Mouse (Mus musculus) embryonic facial prominence, embryonic 14.5 days (tissue): ENCODE measurements around the gene H2afx. TPM values are rescaled to one million over a fixed set of nuclear protein-coding genes. Genes with fewer than 3 reads are reported as not detected.
"Not testable (repeated sequence)": the region's sequence is repeated elsewhere in the genome, so short reads cannot be mapped to it uniquely, and the experiment has no call there.

Source experiments
- ATAC-seq: fragments of 200-750 bp; cut with Nextera tagmentation; 2 replicates; pipeline ENCODE4 v1.8.0; 2017; ENCODE audit warnings: low read depth, moderate number of reproducible peaks, moderate TSS enrichment
- DNase-seq: peaks from one replicate; pipeline ENCODE4 v3.0.0-alpha.2; 2015; ENCODE audit warnings: low spot score
- H3K27ac ChIP-seq: fragments of 300-500 bp; sonication (generic); replicated peaks from 2 replicates; pipeline ENCODE4 v1.5.1; 2014; ENCODE audit warnings: low read depth, mild to moderate bottlenecking, low read length, moderate library complexity
- H3K27me3 ChIP-seq: fragments of 300-500 bp; sonication (generic); replicated peaks from 2 replicates; pipeline ENCODE4 v1.6.1; 2014; ENCODE audit warnings: low read length; ENCODE audit not compliant: control insufficient read depth, insufficient read depth
- H3K36me3 ChIP-seq: fragments of 300-500 bp; sonication (generic); 2 replicates; pipeline ENCODE4 v1.6.1; 2014; ENCODE audit warnings: low read length, mixed read lengths; ENCODE audit not compliant: control insufficient read depth, insufficient read depth
- H3K4me1 ChIP-seq: fragments of 300-500 bp; sonication (generic); 2 replicates; pipeline ENCODE4 v1.6.1; 2014; ENCODE audit warnings: antibody characterized with exemption, low read length; ENCODE audit not compliant: control insufficient read depth, insufficient read depth
- H3K4me2 ChIP-seq: fragments of 300-500 bp; sonication (generic); 2 replicates; pipeline ENCODE4 v1.6.1; 2014; ENCODE audit warnings: low read depth, mild to moderate bottlenecking, low read length, moderate library complexity, mixed read lengths
- H3K4me3 ChIP-seq: fragments of 300-500 bp; sonication (generic); 2 replicates; pipeline ENCODE4 v1.5.1; 2014; ENCODE audit warnings: low read depth, mild to moderate bottlenecking, low read length
- H3K9ac ChIP-seq: fragments of 300-500 bp; sonication (generic); 2 replicates; pipeline ENCODE4 v1.6.1; 2014; ENCODE audit warnings: low read depth, mild to moderate bottlenecking, low read length, moderate library complexity, mixed read lengths
- H3K9me3 ChIP-seq: fragments of 300-500 bp; sonication (generic); 2 replicates; pipeline ENCODE4 v1.6.1; 2016; ENCODE audit warnings: low read length; ENCODE audit not compliant: control insufficient read depth
- WGBS: fragments of 180-500 bp; shearing (Covaris S2); extraction: QIAGEN DNeasy Blood & Tissue Kit; methylation state at CpG from one replicate; pipeline ENCODE4 v1.1.7; 2014; 5-methylcytosine and 5-hydroxymethylcytosine counted together
- polyA plus RNA-seq: library from polyadenylated mRNA; unstranded; fragments of >200 nt; fragmentation: Nextera tagmentation; extraction: Ambion mirVana; gene quantifications from 2 replicates; pipeline ENCODE4 v1.2.1, GENCODE M21; 2014

H2afx gene
- polyA plus RNA-seq, 1 experiment from 2014 or later: 202 TPM

DNA sequence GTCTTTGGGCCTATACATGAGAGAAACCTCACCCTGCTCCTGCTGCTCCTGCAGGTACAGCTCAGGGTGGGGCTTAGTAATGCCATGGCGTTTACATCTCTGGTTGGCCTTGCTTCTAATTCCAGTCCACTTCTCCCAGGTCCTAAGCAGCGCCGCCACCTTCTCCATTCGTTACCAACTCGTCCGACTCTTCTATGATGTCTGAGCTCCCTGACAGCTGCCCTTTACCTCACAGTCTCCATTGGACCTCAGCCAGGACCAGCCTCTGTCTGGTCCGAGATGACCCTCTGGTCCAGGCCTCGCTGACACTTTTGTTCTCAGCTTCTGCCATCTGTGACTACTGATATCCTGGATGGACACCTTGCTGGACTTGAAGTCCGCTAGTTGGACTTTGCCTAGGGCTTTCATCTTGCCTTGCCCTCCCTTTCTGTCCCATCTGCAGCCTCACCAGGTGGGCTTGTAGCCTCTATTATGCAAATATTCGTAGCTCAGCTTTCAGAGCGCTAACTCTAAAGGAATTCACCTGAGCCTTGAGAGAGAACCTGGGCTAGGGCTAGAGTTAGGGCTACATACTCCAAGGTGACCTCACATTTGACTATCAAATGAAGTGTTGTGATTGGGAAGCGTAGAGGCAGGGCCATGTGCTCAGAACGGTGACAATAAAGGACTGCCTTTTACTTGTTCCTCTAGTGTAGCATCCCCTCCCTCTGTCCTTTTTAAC is 1.4 kb upstream of the H2afx start:
- H3K27me3 ChIP-seq: no peaks in the 10 kb centered on the region
- ATAC-seq (no peak), DNase-seq (no peak)
- no peak overlapping the region for H3K4me3 ChIP-seq
- no peak overlapping the region for H3K27ac ChIP-seq
- no peaks in the 10 kb centered on the region for H3K9me3 ChIP-seq
- 95% methylated on average over 13 of the region's 13 CpGs for WGBS
- H3K9ac ChIP-seq: no peak overlapping the region
- H3K4me2 ChIP-seq: no peak overlapping the region
- H3K36me3 ChIP-seq: peaks cover 72% of the 10 kb centered on the region
- H3K4me1 ChIP-seq: peaks cover 13% of the 10 kb centered on the region

DNA sequence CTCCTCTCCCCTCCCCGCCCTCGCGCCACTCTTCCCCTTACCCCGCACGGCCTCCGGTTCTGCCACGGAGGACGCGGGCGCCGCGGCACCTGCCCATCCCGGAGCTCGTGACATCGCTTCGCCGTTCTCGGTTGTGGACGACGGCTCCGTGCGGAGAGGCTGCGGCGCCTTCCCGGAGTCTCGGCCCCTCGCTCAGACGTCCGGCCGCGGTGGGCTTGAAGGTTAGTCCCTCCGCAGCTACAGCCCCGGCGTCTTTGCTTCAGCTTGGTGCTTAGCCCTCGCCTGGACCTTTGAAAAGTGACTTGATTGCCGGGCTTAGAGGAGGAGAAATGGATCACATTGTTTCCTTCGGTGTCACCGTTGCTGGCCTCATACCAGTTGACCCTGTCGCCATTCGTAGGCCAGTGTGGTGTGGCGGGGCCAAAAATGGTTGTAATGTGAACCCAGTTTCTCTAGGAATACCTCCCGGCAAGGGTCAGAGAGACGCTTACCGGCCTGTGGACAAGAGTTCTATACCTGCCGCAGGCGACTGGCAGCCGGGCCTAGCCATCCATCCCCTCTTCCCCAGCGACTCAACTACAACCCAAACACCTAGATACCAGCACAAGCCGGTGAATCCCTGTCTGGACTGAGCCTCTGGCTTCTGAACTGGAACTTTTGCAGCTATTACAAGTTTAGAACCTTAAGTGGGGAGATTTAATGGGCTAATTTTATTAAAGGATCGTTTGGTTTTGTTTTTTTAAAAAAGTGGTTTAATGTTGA is 1.0 kb downstream of the H2afx start:
- H3K27ac ChIP-seq: peak overlapping the region; percentile 94
- H3K4me1 ChIP-seq: peaks cover 12% of the 10 kb centered on the region
- H3K4me3 ChIP-seq: peak overlapping the region; percentile 90
- ATAC-seq: no peak; the same call in 1 of the 2 replicates
- no peaks in the 10 kb centered on the region for H3K9me3 ChIP-seq
- DNase-seq: peak; percentile 22
- peaks cover 63% of the 10 kb centered on the region for H3K36me3 ChIP-seq
- under 1% methylated on average over 38 of the region's 50 CpGs for WGBS
- H3K4me2 ChIP-seq: peak overlapping the region; percentile 85
- H3K27me3 ChIP-seq: no peaks in the 10 kb centered on the region
- H3K9ac ChIP-seq: peak overlapping the region; percentile 96

DNA sequence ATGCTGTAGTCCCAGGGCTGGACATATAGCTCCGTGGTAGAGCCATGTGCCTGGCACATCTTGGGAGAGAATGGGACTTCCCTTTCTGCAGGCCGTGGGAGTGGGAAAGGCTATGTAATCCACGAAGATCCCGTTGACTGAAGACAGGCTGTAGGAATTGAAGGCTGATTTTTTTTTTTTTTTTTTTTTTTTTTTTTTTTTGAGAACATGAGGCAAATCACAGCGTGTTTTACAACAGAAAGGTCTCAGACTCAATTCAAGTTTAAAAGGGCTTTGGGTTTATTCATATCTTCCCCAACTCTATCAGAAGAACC is 1.6 kb downstream of the H2afx start:
- Histone ChIP-seq H3K9ac (peak overlapping the region; percentile 96), H3K4me2 (peak overlapping the region; percentile 85), H3K9me3 (no peaks in the 10 kb centered on the region), H3K4me3 (peak overlapping the region; percentile 90), H3K27me3 (no peaks in the 10 kb centered on the region), H3K36me3 (peaks cover 61% of the 10 kb centered on the region), H3K27ac (peak overlapping the region; percentile 94), H3K4me1 (peaks cover 12% of the 10 kb centered on the region)
- WGBS: under 1% methylated on average over 5 of the region's 5 CpGs
- no peak for ATAC-seq
- no peak for DNase-seq

DNA sequence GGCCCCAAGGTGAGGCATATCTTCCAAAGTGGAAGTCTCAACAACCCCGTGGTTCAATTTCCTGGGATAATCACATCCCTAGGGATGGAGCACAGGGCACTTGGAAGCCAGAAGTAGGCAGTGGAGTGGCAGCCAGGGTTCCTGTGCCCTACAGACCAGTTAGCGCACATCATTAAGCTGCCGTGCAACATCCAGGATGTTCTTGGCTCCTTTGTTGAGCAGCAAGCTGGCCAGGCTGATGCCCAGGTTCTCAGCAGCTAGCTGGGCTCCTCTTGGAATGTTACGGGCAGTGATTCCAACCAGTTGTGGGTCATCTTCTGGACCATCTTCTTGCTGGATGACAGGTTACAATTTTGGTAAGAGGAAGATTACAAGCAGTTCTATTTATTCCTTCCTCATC is 2.0 kb downstream of the H2afx start:
- not testable (repeated sequence) for DNase-seq, H3K27ac ChIP-seq, H3K27me3 ChIP-seq, ATAC-seq, H3K9me3 ChIP-seq
- 29% methylated on average over 4 of the region's 4 CpGs for WGBS
- Histone ChIP-seq H3K4me3 (peak overlapping the region; percentile 90), H3K4me2 (peak overlapping the region; percentile 85), H3K36me3 (peaks cover 61% of the 10 kb centered on the region), H3K4me1 (peaks cover 12% of the 10 kb centered on the region), H3K9ac (peak overlapping the region; percentile 54)

DNA sequence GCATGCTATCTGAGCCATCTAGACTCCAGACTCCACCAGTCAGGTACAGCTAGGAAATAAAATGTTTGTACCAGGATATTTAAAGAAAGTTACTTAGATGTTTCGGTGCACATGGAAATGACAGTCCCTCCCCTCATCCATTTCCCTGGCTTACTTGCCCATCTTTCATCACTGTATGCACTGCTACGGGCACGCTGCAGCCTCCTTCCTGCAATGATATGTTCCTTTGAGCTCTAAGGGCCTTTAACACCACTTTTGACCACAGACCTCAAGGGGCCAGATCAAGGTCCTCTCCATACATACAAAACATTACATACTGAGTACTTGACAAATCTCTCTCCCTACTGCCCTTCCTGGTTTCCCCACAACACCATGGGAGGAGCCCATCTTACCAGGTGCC is 2.5 kb downstream of the H2afx start:
- Histone ChIP-seq H3K27ac (no peak overlapping the region), H3K4me3 (peak overlapping the region; percentile 90), H3K36me3 (peaks cover 61% of the 10 kb centered on the region), H3K9me3 (no peaks in the 10 kb centered on the region), H3K4me1 (peaks cover 12% of the 10 kb centered on the region), H3K4me2 (peak overlapping the region; percentile 85), H3K27me3 (no peaks in the 10 kb centered on the region), H3K9ac (peak overlapping the region; percentile 54)
- DNase-seq: no peak
- 61% methylated on average over 3 of the region's 3 CpGs for WGBS
- ATAC-seq: no peak

DNA sequence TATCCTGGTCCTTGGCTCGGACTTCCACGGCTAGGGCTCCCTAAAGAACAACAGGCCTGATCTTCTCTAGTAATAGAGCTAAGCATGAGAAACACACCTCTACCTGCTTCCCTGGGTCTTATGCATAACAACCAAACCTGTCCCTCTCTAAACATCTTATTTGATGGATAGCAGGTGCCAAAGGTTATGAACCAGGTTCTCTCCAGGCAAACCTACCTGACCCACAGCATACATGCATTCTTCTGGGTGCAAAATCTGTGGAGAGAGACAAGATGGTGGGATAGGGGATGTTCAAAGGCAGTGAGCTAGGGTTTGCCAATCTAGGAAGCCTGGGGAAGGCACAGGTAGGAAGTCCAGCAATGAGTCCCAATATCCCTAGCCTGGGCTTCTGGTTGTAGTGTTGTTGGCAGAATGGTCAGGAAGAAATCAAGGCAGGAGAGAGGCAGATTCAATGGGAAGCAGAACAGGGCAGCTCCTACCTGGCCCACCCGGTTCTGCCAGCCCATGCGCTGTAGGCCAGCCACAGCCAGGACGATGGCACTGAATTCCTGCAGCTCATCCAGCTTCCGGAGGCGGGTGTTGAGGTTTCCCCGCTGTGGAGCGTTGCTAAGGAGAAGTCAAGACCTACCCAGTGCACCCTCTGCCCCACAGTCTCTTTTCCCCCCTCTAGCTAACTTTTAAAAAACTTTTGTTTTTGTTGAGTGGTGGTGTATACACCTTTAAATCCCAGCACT is 3.1 kb downstream of the H2afx start:
- WGBS: 54% methylated on average over 9 of the region's 9 CpGs
- Histone ChIP-seq H3K27me3 (no peaks in the 10 kb centered on the region), H3K36me3 (peaks cover 57% of the 10 kb centered on the region), H3K27ac (0 out of 2 replicates have a peak overlapping the region, but pooled peaks have one; percentile 10), H3K4me3 (peak overlapping the region; percentile 90), H3K9me3 (no peaks in the 10 kb centered on the region), H3K4me2 (peak overlapping the region; percentile 85), H3K9ac (peak overlapping the region; percentile 54), H3K4me1 (peaks cover 13% of the 10 kb centered on the region)
- DNase-seq: no peak
- ATAC-seq: no peak

DNA sequence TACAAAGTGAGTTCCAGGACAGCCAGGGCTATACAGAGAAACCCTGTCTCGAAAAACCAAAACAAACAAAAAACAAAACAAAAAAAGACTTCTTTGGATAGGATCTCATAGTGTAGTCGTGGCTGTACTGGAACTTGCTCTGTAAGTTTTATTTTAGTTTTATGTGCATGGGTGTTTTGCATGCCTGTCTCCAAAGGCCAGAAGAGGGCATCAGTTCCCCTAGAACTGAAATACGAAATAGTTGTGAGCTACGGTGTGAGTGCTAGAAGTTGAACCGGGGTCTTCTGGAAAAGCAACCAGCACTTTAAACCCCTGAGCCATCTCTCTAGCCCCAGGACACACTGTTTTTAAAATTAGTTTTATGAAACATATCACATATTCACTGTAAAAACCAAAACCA is 4.1 kb downstream of the H2afx start:
- no peak for ATAC-seq
- Histone ChIP-seq H3K27ac (no peak overlapping the region), H3K36me3 (peaks cover 48% of the 10 kb centered on the region), H3K4me3 (no peak overlapping the region), H3K9ac (no peak overlapping the region), H3K4me1 (peaks cover 20% of the 10 kb centered on the region), H3K27me3 (no peaks in the 10 kb centered on the region), H3K4me2 (no peak overlapping the region), H3K9me3 (no peaks in the 10 kb centered on the region)
- DNase-seq: no peak
- 79% methylated on average over 5 of the region's 5 CpGs for WGBS

DNA sequence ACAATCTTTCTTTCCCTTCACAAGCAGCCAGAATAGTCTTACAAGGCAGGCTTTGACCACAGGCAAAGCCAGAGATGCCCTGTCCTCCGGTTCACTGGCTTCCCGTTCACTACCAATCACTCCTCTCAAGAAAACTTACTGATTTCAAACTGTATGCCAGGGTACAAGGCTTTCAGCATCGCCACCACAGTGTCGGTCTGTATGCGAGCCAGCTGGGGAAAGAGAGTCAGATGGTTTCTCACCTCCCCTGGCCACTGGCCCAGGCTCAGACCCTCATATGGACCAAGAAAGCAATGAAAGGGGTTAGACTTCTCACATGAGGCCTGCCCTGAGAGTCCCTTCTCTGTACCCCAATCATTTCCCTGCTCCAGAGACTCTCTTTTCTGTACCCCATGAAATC is 7.0 kb downstream of the H2afx start:
- H3K4me2 ChIP-seq: no peak overlapping the region
- no peak overlapping the region for H3K4me3 ChIP-seq
- WGBS: 88% methylated on average over 5 of the region's 5 CpGs
- H3K4me1 ChIP-seq: peaks cover 19% of the 10 kb centered on the region
- H3K9me3 ChIP-seq: no peaks in the 10 kb centered on the region
- DNase-seq: no peak
- no peak overlapping the region for H3K27ac ChIP-seq
- no peak overlapping the region for H3K9ac ChIP-seq
- no peaks in the 10 kb centered on the region for H3K27me3 ChIP-seq
- peaks cover 46% of the 10 kb centered on the region for H3K36me3 ChIP-seq
- no peak for ATAC-seq
